Mouse (Mus musculus): ENCODE results near the gene Pip4k2a. TPM values are rescaled to one million over a fixed set of nuclear protein-coding genes. Genes with fewer than 3 reads are reported as not detected.

The Pip4k2a gene
- polyA plus RNA-seq, 1 experiment from 2014 or later, result 6.1 TPM

DNA sequence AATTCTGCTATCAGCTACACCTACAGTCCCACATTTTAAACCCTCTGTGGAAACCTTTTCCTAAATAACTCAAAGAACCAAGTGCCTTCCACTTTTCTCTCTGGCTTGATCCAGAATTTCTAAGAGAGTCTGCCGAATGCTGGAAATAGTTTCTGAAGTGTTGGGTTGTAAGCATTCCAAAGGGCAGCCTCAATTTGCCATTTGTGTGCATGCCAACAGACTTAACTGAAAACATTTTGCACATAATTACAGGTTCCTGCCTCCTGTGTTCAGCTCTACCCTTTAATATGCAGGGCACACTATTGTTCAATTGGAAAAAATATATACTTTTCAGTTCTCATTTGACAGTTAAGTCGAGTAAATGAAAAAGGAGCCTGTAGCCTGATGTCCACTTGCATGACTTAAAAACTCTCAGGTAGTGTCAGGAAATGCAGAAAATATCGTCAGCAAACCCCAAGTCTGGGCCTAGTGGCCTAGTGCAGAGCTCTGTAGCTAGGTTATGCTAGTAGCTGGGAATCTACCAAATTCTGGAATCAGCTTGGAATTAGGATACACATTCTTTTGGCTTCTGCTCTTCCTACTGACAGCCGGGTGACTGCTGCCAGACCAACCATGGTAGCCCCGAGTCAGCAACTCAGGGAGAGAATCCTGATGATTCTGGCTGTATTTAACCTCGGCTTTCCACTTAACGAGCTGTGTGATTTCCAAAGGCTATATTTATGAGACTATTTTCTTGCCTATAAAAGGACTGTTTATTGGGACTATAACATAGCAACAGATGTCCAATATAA is 50.1 kb downstream of the Pip4k2a start:
- Histone ChIP-seq H3K36me3 (replicated peaks) (no peaks in the 10 kb centered on the region), H3K27me3 (replicated peaks; ENCODE audit: low read depth, poor library complexity, severe bottlenecking) (no peaks in the 10 kb centered on the region), H3K4me1 (peaks cover 25% of the 10 kb centered on the region), H3K9me3 (no peaks in the 10 kb centered on the region), H3K27ac (replicated peaks) (no peak overlapping the region), H3K4me3 (no peak overlapping the region)
- DNase-seq (ENCODE audit: low spot score), result no peak
- 61% methylated on average over 7 of the region's 7 CpGs for WGBS

DNA sequence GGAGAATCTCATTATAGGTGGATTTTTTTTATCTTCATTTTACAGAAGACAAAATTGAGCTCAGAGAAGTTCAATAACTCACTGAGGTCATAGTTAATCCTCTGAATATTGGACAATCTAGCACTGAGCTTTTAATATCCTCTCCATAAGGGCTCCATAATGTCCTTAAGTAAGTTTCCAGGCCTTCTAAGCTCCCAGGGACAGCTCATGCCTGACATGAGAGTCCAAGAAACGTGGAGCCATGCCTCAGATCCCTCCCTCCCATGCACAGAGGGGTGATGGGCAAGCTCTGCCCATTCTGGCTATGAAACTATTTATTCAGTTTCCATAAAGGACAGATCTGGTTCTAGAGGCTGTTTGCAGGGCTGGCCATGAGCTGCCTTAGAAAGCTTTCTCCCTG is 52.5 kb downstream of the Pip4k2a start:
- H3K9me3 ChIP-seq, result no peaks in the 10 kb centered on the region
- H3K27ac ChIP-seq (replicated peaks), result no peak overlapping the region
- no peak for DNase-seq (ENCODE audit: low spot score)
- no peaks in the 10 kb centered on the region for H3K36me3 ChIP-seq (replicated peaks)
- H3K27me3 ChIP-seq (replicated peaks; ENCODE audit: low read depth, poor library complexity, severe bottlenecking), result no peaks in the 10 kb centered on the region
- peaks cover 29% of the 10 kb centered on the region for H3K4me1 ChIP-seq
- no peak overlapping the region for H3K4me3 ChIP-seq
- WGBS, result 55% methylated on average over 1 of the region's 1 CpGs

DNA sequence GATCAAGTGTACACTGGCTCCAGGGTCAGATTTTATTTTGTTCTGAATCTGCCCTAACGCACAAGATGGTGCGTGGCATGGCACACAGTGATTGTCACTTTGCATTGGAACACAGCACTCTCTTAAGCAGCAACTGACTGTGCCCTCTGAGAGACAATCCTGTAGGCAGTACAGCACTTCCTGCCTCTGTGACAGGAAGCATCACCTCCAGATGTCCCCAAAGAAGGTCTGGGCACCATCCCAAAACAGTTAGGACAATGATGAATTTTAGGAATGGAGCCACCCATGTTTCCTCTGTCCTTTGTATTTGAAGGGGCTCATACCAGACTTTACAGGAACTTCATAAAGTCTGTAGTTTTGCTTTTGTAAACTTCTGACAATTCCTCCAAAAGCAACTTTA is 54.0 kb downstream of the Pip4k2a start:
- DNase-seq (ENCODE audit: low spot score), result no peak
- no peaks in the 10 kb centered on the region for H3K36me3 ChIP-seq (replicated peaks)
- peaks cover 41% of the 10 kb centered on the region for H3K4me1 ChIP-seq
- WGBS, result 86% methylated on average over 2 of the region's 2 CpGs
- H3K27me3 ChIP-seq (replicated peaks; ENCODE audit: low read depth, poor library complexity, severe bottlenecking), result no peaks in the 10 kb centered on the region
- no peak overlapping the region for H3K27ac ChIP-seq (replicated peaks)
- no peaks in the 10 kb centered on the region for H3K9me3 ChIP-seq
- no peak overlapping the region for H3K4me3 ChIP-seq

DNA sequence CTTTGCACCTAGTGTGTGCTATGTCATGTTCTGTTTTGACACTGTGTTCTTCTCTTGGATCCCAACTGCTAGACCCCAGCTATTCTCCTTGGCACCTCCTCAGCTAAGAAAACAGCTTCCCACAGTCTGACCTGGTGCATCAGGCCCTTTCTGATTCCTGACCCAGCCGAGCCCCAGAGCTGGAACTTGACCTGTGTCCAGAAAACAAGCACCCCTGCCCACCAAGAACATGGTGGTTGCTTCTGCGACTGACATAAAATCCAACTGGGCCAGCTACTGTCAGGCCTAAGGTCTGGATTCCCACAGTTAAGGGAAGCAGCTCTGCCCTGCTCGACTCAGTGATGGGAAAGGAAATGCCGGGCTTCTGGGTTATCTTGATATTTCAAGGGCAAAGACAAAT is 54.6 kb downstream of the Pip4k2a start:
- Histone ChIP-seq H3K4me3 (no peak overlapping the region), H3K36me3 (replicated peaks) (no peaks in the 10 kb centered on the region), H3K9me3 (no peaks in the 10 kb centered on the region), H3K27ac (replicated peaks) (no peak overlapping the region), H3K27me3 (replicated peaks; ENCODE audit: low read depth, poor library complexity, severe bottlenecking) (no peaks in the 10 kb centered on the region), H3K4me1 (peaks cover 47% of the 10 kb centered on the region)
- WGBS, result 69% methylated on average over 4 of the region's 4 CpGs
- DNase-seq (ENCODE audit: low spot score), result no peak

DNA sequence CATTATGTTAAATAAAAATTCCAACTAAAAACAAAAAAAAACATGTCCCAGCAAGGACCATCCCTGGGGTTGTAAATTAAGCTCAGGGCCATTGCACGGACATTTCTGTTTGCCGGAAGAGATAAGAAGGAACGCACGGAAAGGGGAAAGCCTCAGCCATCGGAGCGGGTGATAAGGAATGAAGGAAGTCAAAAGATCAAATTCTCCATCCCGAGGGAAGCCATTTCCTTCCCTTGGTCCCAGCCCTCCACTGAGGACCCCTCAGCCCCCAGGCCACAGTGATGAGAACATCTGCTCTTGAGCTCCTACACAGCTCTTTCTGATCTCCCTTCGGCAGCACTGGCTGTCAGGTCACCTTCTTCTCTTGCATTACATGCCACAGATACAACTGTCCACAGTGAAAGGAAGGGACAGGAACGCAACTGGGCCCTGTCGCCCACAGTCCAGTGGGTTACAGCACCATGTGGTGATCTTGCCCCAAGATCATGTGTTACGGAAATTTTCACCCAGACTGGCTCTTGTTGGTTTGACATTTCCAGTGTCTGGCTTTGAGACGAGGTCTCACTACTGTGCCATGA is 57.1 kb downstream of the Pip4k2a start:
- WGBS, result 54% methylated on average over 12 of the region's 12 CpGs
- Histone ChIP-seq H3K4me3 (no peak overlapping the region), H3K4me1 (peaks cover 46% of the 10 kb centered on the region), H3K9me3 (no peaks in the 10 kb centered on the region), H3K36me3 (replicated peaks) (no peaks in the 10 kb centered on the region), H3K27me3 (replicated peaks; ENCODE audit: low read depth, poor library complexity, severe bottlenecking) (0 out of 2 replicates have a peak, but pooled peaks cover 7% of the 10 kb centered on the region), H3K27ac (replicated peaks) (no peak overlapping the region)
- no peak for DNase-seq (ENCODE audit: low spot score)

DNA sequence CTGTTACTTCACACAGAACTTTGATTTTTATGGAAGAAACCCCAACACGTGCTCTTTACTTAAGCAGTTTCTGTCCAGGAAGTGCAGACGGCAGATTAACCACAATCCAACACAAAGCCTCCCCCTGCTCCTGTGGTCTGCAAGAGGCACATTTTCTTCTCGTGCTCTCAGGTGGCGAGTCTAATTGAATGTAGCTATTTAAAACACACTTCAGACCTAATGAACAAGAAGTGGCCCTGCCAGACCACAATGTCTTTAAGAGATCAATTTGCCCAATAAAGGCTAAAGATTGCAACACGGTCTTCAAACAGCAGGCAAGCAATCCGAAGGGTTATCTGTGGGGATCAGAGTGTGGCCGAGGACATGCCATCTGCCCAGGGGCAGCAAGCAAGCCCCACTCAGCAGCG is 59.0 kb downstream of the Pip4k2a start:
- H3K27me3 ChIP-seq (replicated peaks; ENCODE audit: low read depth, poor library complexity, severe bottlenecking), result 0 out of 2 replicates have a peak, but pooled peaks cover 7% of the 10 kb centered on the region
- no peaks in the 10 kb centered on the region for H3K36me3 ChIP-seq (replicated peaks)
- no peaks in the 10 kb centered on the region for H3K9me3 ChIP-seq
- H3K4me1 ChIP-seq, result peaks cover 52% of the 10 kb centered on the region
- 15% methylated on average over 8 of the region's 8 CpGs for WGBS
- no peak overlapping the region for H3K4me3 ChIP-seq
- no peak overlapping the region for H3K27ac ChIP-seq (replicated peaks)
- no peak for DNase-seq (ENCODE audit: low spot score)

DNA sequence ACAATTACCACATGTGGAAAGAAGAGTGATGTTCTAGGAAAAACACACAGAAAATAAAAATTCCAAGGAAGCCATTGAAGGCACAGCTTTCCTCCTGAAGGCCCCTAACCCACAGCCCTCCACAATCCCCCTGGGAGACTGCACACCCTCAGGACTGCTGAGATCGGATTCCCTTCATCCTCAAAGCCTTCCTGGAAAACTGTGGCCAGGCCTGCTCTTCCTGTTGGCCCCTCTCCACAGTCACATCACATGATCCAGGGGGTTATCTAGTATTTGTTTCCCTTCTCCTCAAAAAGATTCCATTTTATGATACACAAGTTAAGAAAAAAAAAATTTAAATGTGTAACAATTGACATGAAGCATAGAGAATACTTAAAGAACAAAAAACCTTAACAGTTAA is 59.7 kb downstream of the Pip4k2a start:
- Histone ChIP-seq H3K36me3 (replicated peaks) (no peaks in the 10 kb centered on the region), H3K4me1 (peaks cover 52% of the 10 kb centered on the region), H3K27me3 (replicated peaks; ENCODE audit: low read depth, poor library complexity, severe bottlenecking) (0 out of 2 replicates have a peak, but pooled peaks cover 7% of the 10 kb centered on the region), H3K27ac (replicated peaks) (no peak overlapping the region), H3K4me3 (no peak overlapping the region), H3K9me3 (no peaks in the 10 kb centered on the region)
- whole genome bisulfite sequencing, result 15% methylated on average over 1 of the region's 1 CpGs
- DNase-seq (ENCODE audit: low spot score), result peak; percentile 33

DNA sequence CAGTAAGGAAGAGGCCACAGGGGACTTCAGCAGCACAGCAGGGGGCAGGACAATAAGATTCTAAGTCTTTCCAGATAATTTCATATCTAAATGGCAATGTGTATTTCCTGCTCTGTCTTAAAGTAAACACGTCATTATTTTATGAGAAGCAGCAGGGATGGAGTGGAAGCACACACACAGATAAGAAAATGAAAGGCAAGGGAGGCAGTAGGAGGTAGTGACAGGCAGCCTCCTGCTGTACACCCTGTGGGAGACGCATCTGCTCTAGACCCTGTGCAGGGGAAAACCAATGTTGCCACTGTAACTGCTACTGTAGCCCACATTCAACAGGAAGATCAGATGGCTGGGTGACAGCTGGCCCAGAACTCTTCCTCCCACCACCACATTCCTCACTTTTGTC is 60.3 kb downstream of the Pip4k2a start:
- peaks cover 54% of the 10 kb centered on the region for H3K4me1 ChIP-seq
- no peaks in the 10 kb centered on the region for H3K36me3 ChIP-seq (replicated peaks)
- H3K27me3 ChIP-seq (replicated peaks; ENCODE audit: low read depth, poor library complexity, severe bottlenecking), result 0 out of 2 replicates have a peak, but pooled peaks cover 7% of the 10 kb centered on the region
- 60% methylated on average over 2 of the region's 2 CpGs for WGBS
- no peak overlapping the region; the same call in 1 of the 2 replicates for H3K27ac ChIP-seq (replicated peaks)
- no peak for DNase-seq (ENCODE audit: low spot score)
- no peaks in the 10 kb centered on the region for H3K9me3 ChIP-seq
- no peak overlapping the region for H3K4me3 ChIP-seq

DNA sequence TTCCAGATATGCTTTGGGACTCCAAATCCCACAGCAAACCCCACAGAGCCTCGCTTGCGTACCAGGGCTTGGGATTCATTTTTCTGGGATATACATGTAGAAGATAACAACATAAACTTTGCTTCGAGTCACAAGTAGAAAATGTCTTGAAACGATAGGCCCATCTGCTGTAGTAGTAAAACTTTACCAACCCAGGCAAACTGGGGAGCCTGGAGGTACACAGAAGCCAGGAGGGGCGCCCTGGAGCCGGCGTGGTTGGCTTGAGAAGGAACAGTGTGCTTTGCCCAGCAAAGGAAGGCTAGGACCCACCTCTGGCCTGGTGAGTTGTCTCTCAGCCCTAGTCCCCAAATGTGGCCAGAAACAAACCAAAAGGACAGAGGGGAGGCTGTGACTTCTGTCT is 61.5 kb downstream of the Pip4k2a start:
- no peak overlapping the region for H3K27ac ChIP-seq (replicated peaks)
- peaks cover 57% of the 10 kb centered on the region for H3K4me1 ChIP-seq
- DNase-seq (ENCODE audit: low spot score), result no peak
- H3K9me3 ChIP-seq, result no peaks in the 10 kb centered on the region
- H3K4me3 ChIP-seq, result no peak overlapping the region
- no peaks in the 10 kb centered on the region for H3K36me3 ChIP-seq (replicated peaks)
- 92% methylated on average over 7 of the region's 7 CpGs for WGBS
- H3K27me3 ChIP-seq (replicated peaks; ENCODE audit: low read depth, poor library complexity, severe bottlenecking), result 0 out of 2 replicates have a peak, but pooled peaks cover 7% of the 10 kb centered on the region

DNA sequence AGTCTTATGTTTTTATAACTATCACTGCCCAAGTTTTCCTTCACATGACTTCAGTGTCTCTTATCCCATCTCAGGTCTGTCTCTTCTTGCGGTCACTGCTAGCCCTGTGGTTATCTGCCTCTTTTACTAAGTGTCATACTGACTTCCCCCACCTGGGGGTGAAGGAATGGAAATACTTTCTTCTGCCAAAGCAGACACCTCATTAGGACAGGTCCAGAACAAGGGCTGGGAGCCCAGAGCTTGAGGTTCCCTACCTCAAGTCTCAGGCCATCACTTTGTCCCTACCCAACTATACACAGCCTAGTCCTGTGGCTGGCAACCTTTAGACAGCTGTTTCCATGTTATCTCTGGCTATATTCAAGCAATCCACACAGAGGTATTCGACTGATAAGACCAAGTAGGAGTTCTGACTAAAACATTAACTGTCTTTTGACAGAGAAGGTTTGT is 62.3 kb downstream of the Pip4k2a start:
- Histone ChIP-seq H3K4me1 (peaks cover 49% of the 10 kb centered on the region), H3K36me3 (replicated peaks) (no peaks in the 10 kb centered on the region)
- 89% methylated on average over 2 of the region's 2 CpGs for WGBS

DNA sequence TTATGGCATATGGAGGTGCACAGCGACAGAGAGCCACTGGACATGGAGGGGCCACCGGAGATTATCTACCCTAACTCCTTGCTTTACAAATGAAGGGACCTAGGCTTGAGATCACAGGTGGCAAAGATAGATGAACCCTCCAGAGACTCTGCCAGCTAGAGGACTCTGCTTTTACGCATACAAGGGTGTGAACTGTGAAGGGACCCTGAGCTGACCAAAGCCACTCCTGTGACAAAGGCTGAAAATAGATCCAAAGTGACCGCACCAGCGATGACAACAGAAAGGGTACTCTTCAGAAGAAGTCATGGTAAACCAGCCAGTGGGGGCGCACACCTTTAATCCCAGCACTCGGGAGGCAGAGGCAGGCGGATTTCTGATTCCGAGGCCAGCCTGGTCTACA is 63.8 kb downstream of the Pip4k2a start:
- Histone ChIP-seq H3K9me3 (no peaks in the 10 kb centered on the region), H3K4me1 (peaks cover 38% of the 10 kb centered on the region), H3K27me3 (replicated peaks; ENCODE audit: low read depth, poor library complexity, severe bottlenecking) (0 out of 2 replicates have a peak, but pooled peaks cover 7% of the 10 kb centered on the region), H3K36me3 (replicated peaks) (no peaks in the 10 kb centered on the region), H3K27ac (replicated peaks) (no peak overlapping the region), H3K4me3 (no peak overlapping the region)
- DNase-seq (ENCODE audit: low spot score), result no peak
- WGBS, result 93% methylated on average over 9 of the region's 9 CpGs

More for the DNA sequence above, 62.3 kb downstream of the Pip4k2a start:
- Histone ChIP-seq H3K4me3 (no peak overlapping the region), H3K27ac (replicated peaks) (no peak overlapping the region), H3K9me3 (no peaks in the 10 kb centered on the region), H3K27me3 (replicated peaks; ENCODE audit: low read depth, poor library complexity, severe bottlenecking) (0 out of 2 replicates have a peak, but pooled peaks cover 7% of the 10 kb centered on the region)
- no peak for DNase-seq (ENCODE audit: low spot score)

DNA sequence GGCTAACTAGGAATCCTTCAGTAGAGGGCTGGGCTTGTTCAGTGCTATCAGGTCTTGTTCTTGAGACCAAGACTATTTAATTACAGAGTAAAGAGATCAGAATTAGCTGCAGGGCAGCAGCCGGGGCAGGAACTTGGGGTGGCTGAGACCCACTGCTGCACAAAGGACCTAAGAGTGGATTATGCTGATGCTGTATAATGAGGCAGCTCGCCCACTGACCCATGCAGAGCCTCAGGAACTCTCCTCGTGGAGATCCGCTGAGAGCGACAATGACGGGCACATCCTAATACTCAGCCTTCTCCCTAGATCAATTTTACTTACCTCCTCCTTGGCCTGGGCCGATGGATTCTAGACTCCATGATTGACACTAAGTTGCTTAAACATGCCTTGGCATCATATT is 64.5 kb downstream of the Pip4k2a start:
- Histone ChIP-seq H3K27ac (replicated peaks) (0 out of 2 replicates have a peak overlapping the region, but pooled peaks have one; percentile 2), H3K36me3 (replicated peaks) (no peaks in the 10 kb centered on the region), H3K4me3 (no peak overlapping the region), H3K9me3 (no peaks in the 10 kb centered on the region), H3K27me3 (replicated peaks; ENCODE audit: low read depth, poor library complexity, severe bottlenecking) (0 out of 2 replicates have a peak, but pooled peaks cover 7% of the 10 kb centered on the region), H3K4me1 (peaks cover 33% of the 10 kb centered on the region)
- WGBS, result 19% methylated on average over 7 of the region's 7 CpGs
- no peak for DNase-seq (ENCODE audit: low spot score)

Data from embryonic facial prominence, embryonic 10.5 days (tissue).